ENCODE assay signal across 1 mouse cellular context in the genomic region with DNA sequence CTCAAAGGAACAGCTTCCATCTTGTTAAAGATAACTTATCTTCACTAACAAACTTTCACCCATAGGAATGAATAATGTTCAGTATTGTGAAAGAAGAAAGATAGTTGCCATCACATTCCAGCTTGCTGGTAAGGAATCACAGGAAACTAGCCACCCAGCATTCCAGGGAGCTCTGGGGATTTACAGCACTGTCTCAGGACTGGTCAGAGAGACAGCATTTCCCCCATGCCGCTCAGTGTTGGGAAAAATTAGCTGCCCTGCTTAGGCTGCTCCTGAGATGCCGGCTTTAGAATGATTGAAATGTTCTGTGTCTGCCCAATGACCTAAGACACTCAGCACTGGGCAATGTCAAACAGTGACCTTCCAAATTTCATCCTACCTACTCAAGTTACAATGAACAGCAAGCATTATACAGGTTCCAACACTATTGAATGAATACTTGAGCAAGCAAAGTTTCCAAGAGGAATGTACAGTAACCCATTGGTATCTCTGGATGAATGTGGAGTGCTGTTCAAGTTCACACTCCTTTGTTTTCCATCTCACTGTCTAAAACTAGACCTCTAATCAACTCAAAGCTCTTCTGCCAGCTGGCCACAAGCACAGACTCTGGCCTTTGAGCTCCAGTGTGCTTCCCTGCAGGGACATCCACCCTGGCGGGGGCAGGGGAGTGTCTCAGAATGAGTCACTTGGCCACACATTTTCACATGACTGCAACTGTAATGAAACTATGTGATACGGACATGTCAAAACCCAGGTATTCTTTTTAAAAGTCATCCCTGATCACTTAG.
TF ChIP-seq lines count a peak whose summit lies in the region.

No protein-coding gene starts in this region.

TF ChIP-seq in CH12.LX, 34 proteins besides CTCF, POLR2A, EP300 and RAD21 (continued from another document):
- TF ChIP-seq RCOR1 (conservative IDR thresholded peaks at IDR 0.05; ENCODE audit: low read depth, low read length) (peak; percentile 59; the same call in 1 of the 2 replicates), NRF1 (IDR thresholded peaks at IDR 0.05; ENCODE audit: low read depth, low read length) (no peak), MEF2A (IDR thresholded peaks at IDR 0.05; ENCODE audit: borderline replicate concordance, low read depth, low read length) (peak; percentile 68; the same call in 1 of the 2 replicates), JUN (IDR thresholded peaks at IDR 0.05; ENCODE audit: insufficient read depth, low read depth, low read length) (peak; percentile 65), PAX5 (IDR thresholded peaks at IDR 0.05; ENCODE audit: low read length) (no peak), KAT2A (IDR thresholded peaks at IDR 0.05; ENCODE audit: insufficient replicate concordance, low read length) (no peak), MAFK (IDR thresholded peaks at IDR 0.05; ENCODE audit: insufficient replicate concordance, low read length) (peak; percentile 6; the same call in 1 of the 2 replicates), MAZ (IDR thresholded peaks at IDR 0.05; ENCODE audit: low read depth, low read length) (peak; percentile 69; the same call in 1 of the 2 replicates), ETS1 (conservative IDR thresholded peaks at IDR 0.05; ENCODE audit: low read depth, low read length) (peak; percentile 67)
